Mouse (Mus musculus): Measurements from ENCODE around the gene 9130008F23Rik. TPM values are rescaled to one million over a fixed set of nuclear protein-coding genes. Genes with fewer than 3 reads are reported as not detected.

Gene 9130008F23Rik
- polyA plus RNA-seq, 1 experiment, result 2.2 TPM

GRCm38 (mm10) chr17:40882172-40882571 lies 1.8 kb upstream of the 9130008F23Rik start:
- no peak for TF ChIP-seq USF1 (IDR thresholded peaks at IDR 0.05; ENCODE audit: low read depth)
- no peak for TF ChIP-seq MYOD1 (IDR thresholded peaks at IDR 0.05; ENCODE audit: control insufficient read depth, insufficient read length, low read depth)
- TF ChIP-seq CTCF (IDR thresholded peaks at IDR 0.05; ENCODE audit: control insufficient read depth, insufficient read depth, insufficient read length), result no peak
- no peak for TF ChIP-seq MYOG (IDR thresholded peaks at IDR 0.05; ENCODE audit: control insufficient read depth, extremely low read depth, insufficient read length)
- no peak for TF ChIP-seq CEBPB (IDR thresholded peaks at IDR 0.05; ENCODE audit: low read depth)
- TF ChIP-seq FOSL1 (IDR thresholded peaks at IDR 0.05; ENCODE audit: insufficient read depth, low read length, poor library complexity, severe bottlenecking), result no peak
- TF ChIP-seq MAX (IDR thresholded peaks at IDR 0.05), result no peak
- no peaks in the 10 kb centered on the region for H3K36me3 ChIP-seq (ENCODE audit: control insufficient read depth, insufficient read depth)
- no peak overlapping the region for H3ac ChIP-seq (ENCODE audit: control insufficient read depth, insufficient read length, low read depth)
- no peaks in the 10 kb centered on the region for H3K27me3 ChIP-seq (ENCODE audit: control insufficient read depth, insufficient read depth, insufficient read length)
- H3K79me3 ChIP-seq (ENCODE audit: low read depth), result peaks cover 25% of the 10 kb centered on the region
- no peak overlapping the region for H3K4me3 ChIP-seq (ENCODE audit: insufficient read depth, poor library complexity, severe bottlenecking)
- H3K79me2 ChIP-seq (ENCODE audit: control insufficient read depth, insufficient read depth), result peaks cover 30% of the 10 kb centered on the region

GRCm38 (mm10) chr17:40879528-40879923 lies 833 bp downstream of the 9130008F23Rik start:
- no peak for TF ChIP-seq MYOG (IDR thresholded peaks at IDR 0.05; ENCODE audit: control insufficient read depth, extremely low read depth, insufficient read length)
- no peak for TF ChIP-seq MYOD1 (IDR thresholded peaks at IDR 0.05; ENCODE audit: control insufficient read depth, insufficient read length, low read depth)
- TF ChIP-seq MAX (IDR thresholded peaks at IDR 0.05), result no peak
- no peak for TF ChIP-seq CEBPB (IDR thresholded peaks at IDR 0.05; ENCODE audit: low read depth)
- no peak for TF ChIP-seq FOSL1 (IDR thresholded peaks at IDR 0.05; ENCODE audit: insufficient read depth, low read length, poor library complexity, severe bottlenecking)
- TF ChIP-seq CTCF (IDR thresholded peaks at IDR 0.05; ENCODE audit: control insufficient read depth, insufficient read depth, insufficient read length), result no peak
- TF ChIP-seq USF1 (IDR thresholded peaks at IDR 0.05; ENCODE audit: low read depth), result no peak
- H3K4me3 ChIP-seq (ENCODE audit: insufficient read depth, poor library complexity, severe bottlenecking), result peak overlapping the region; percentile 51
- peaks cover 31% of the 10 kb centered on the region for H3K79me3 ChIP-seq (ENCODE audit: low read depth)
- H3K27me3 ChIP-seq (ENCODE audit: control insufficient read depth, insufficient read depth, insufficient read length), result no peaks in the 10 kb centered on the region
- H3ac ChIP-seq (ENCODE audit: control insufficient read depth, insufficient read length, low read depth), result peak overlapping the region; percentile 95
- H3K79me2 ChIP-seq (ENCODE audit: control insufficient read depth, insufficient read depth), result peaks cover 47% of the 10 kb centered on the region
- peaks cover 9% of the 10 kb centered on the region for H3K36me3 ChIP-seq (ENCODE audit: control insufficient read depth, insufficient read depth)

DNA sequence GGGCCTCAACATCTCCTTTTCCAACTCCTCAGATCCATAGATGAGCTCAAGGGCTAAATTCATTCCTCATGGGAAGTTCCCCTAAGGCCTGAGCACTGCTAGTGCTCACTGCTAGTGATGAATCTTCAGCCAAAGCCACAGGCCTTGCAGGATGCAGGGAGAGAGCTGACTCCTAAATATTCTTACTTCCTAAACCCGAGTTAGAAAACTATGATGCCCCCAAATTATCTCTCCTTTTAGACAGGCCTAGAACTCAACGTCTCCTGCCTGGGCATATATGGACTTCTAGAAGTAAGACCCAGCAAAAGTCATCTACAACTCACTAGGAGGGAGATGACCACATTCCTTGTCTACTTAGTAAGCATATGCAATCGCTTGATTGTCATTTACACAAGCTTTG lies 2.6 kb downstream of the 9130008F23Rik start:
- peaks cover 31% of the 10 kb centered on the region for H3K79me3 ChIP-seq (ENCODE audit: low read depth)
- H3ac ChIP-seq (ENCODE audit: control insufficient read depth, insufficient read length, low read depth), result no peak overlapping the region
- H3K27me3 ChIP-seq (ENCODE audit: control insufficient read depth, insufficient read depth, insufficient read length), result no peaks in the 10 kb centered on the region
- TF ChIP-seq MYOG (IDR thresholded peaks at IDR 0.05; ENCODE audit: control insufficient read depth, extremely low read depth, insufficient read length) (no peak), MAX (IDR thresholded peaks at IDR 0.05) (no peak)
- peaks cover 47% of the 10 kb centered on the region for H3K79me2 ChIP-seq (ENCODE audit: control insufficient read depth, insufficient read depth)
- H3K36me3 ChIP-seq (ENCODE audit: control insufficient read depth, insufficient read depth), result peaks cover 9% of the 10 kb centered on the region
- peak overlapping the region; percentile 26 for H3K4me3 ChIP-seq (ENCODE audit: insufficient read depth, poor library complexity, severe bottlenecking)

- Histone ChIP-seq H3K4me3 (ENCODE audit: insufficient read depth, poor library complexity, severe bottlenecking) (no peak overlapping the region), H3K27me3 (ENCODE audit: control insufficient read depth, insufficient read depth, insufficient read length) (no peaks in the 10 kb centered on the region), H3ac (ENCODE audit: control insufficient read depth, insufficient read length, low read depth) (no peak overlapping the region), H3K36me3 (ENCODE audit: control insufficient read depth, insufficient read depth) (peaks cover 9% of the 10 kb centered on the region), H3K79me3 (ENCODE audit: low read depth) (peaks cover 31% of the 10 kb centered on the region), H3K79me2 (ENCODE audit: control insufficient read depth, insufficient read depth) (peaks cover 47% of the 10 kb centered on the region)
- TF ChIP-seq CEBPB (IDR thresholded peaks at IDR 0.05; ENCODE audit: low read depth) (no peak), MYOG (IDR thresholded peaks at IDR 0.05; ENCODE audit: control insufficient read depth, extremely low read depth, insufficient read length) (no peak), USF1 (IDR thresholded peaks at IDR 0.05; ENCODE audit: low read depth) (no peak), MYOD1 (IDR thresholded peaks at IDR 0.05; ENCODE audit: control insufficient read depth, insufficient read length, low read depth) (no peak), CTCF (IDR thresholded peaks at IDR 0.05; ENCODE audit: control insufficient read depth, insufficient read depth, insufficient read length) (no peak), MAX (IDR thresholded peaks at IDR 0.05) (no peak), FOSL1 (IDR thresholded peaks at IDR 0.05; ENCODE audit: insufficient read depth, low read length, poor library complexity, severe bottlenecking) (no peak)
Observed at GRCm38 (mm10) chr17:40875568-40875967, 4.8 kb downstream of the 9130008F23Rik start.

GRCm38 (mm10) chr17:40874701-40875100 lies 5.7 kb downstream of the 9130008F23Rik start:
- H3K79me2 ChIP-seq (ENCODE audit: control insufficient read depth, insufficient read depth), result peaks cover 42% of the 10 kb centered on the region
- no peak overlapping the region for H3ac ChIP-seq (ENCODE audit: control insufficient read depth, insufficient read length, low read depth)
- H3K4me3 ChIP-seq (ENCODE audit: insufficient read depth, poor library complexity, severe bottlenecking), result no peak overlapping the region
- H3K27me3 ChIP-seq (ENCODE audit: control insufficient read depth, insufficient read depth, insufficient read length), result no peaks in the 10 kb centered on the region
- peaks cover 26% of the 10 kb centered on the region for H3K79me3 ChIP-seq (ENCODE audit: low read depth)
- TF ChIP-seq MAX (IDR thresholded peaks at IDR 0.05) (no peak), USF1 (IDR thresholded peaks at IDR 0.05; ENCODE audit: low read depth) (no peak)
- peaks cover 9% of the 10 kb centered on the region for H3K36me3 ChIP-seq (ENCODE audit: control insufficient read depth, insufficient read depth)

DNA sequence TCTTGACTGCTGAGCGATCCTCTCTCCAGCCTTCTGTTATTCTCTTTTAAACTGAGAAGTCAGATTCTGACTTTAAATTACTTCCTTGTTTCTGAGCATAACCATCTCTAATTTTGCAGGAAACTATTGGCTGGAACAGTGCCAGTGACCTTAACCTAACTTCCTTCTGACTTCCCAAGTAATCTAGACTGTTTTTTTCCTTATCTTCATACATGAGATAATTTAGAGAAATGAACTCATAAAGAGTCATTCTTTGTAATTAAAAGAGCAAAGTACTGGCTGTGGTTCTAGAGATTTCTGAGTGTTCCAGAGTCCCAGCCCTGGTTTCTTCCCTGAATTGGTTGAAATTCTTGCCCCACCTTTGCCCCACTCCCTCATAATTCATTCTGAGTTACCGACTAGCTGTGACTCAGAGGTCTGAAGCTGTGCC lies 6.8 kb downstream of the 9130008F23Rik start:
- Histone ChIP-seq H3K4me3 (ENCODE audit: insufficient read depth, poor library complexity, severe bottlenecking) (no peak overlapping the region), H3K36me3 (ENCODE audit: control insufficient read depth, insufficient read depth) (peaks cover 9% of the 10 kb centered on the region), H3K27me3 (ENCODE audit: control insufficient read depth, insufficient read depth, insufficient read length) (no peaks in the 10 kb centered on the region), H3K79me2 (ENCODE audit: control insufficient read depth, insufficient read depth) (peaks cover 31% of the 10 kb centered on the region), H3K79me3 (ENCODE audit: low read depth) (peaks cover 17% of the 10 kb centered on the region), H3ac (ENCODE audit: control insufficient read depth, insufficient read length, low read depth) (no peak overlapping the region)
- TF ChIP-seq USF1 (IDR thresholded peaks at IDR 0.05; ENCODE audit: low read depth) (no peak), MYOD1 (IDR thresholded peaks at IDR 0.05; ENCODE audit: control insufficient read depth, insufficient read length, low read depth) (no peak), MAX (IDR thresholded peaks at IDR 0.05) (no peak), FOSL1 (IDR thresholded peaks at IDR 0.05; ENCODE audit: insufficient read depth, low read length, poor library complexity, severe bottlenecking) (no peak), CEBPB (IDR thresholded peaks at IDR 0.05; ENCODE audit: low read depth) (no peak)
